Mouse (Mus musculus) cerebral cortex, adult 2 months (tissue): Measurements from ENCODE around the gene Cactin.

Source experiments
- WGBS: fragments of 180-500 bp; shearing (Covaris S2); methylation state at CpG from one replicate; pipeline ENCODE4 v1.1.7; 2018; 5-methylcytosine and 5-hydroxymethylcytosine counted together

Cactin gene

DNA sequence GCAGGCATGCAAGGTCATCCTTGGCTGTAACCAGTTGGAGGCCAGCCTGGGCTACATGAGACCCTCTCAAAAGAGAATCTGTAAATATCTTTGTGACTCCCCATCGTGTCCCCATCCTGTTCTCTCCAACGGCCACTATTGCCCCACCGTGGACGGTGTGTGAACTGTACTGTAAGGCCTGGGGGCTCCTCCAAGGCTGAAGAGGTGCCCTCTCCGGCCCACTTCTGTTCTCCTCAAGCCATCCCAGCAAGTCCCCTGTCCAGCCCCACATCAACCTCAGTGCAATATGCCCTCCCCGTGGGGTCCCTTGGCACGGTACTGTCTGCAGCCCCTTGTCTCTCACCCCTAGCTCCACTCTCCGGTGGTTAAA lies 1.6 kb upstream of the Cactin start:
- WGBS = 17% methylated on average over 8 of the region's 8 CpGs

- under 1% methylated on average over 38 of the region's 38 CpGs for WGBS
Measured at GRCm38 (mm10) chr10:81319741-81320549, 958 bp upstream of the Cactin start.

GRCm38 (mm10) chr10:81321436-81321835 lies 533 bp downstream of the Cactin start:
- WGBS = 2% methylated on average over 20 of the region's 20 CpGs

- 91% methylated on average over 27 of the region's 27 CpGs for WGBS
Measured at GRCm38 (mm10) chr10:81322444-81322843, 1.5 kb downstream of the Cactin start.

DNA sequence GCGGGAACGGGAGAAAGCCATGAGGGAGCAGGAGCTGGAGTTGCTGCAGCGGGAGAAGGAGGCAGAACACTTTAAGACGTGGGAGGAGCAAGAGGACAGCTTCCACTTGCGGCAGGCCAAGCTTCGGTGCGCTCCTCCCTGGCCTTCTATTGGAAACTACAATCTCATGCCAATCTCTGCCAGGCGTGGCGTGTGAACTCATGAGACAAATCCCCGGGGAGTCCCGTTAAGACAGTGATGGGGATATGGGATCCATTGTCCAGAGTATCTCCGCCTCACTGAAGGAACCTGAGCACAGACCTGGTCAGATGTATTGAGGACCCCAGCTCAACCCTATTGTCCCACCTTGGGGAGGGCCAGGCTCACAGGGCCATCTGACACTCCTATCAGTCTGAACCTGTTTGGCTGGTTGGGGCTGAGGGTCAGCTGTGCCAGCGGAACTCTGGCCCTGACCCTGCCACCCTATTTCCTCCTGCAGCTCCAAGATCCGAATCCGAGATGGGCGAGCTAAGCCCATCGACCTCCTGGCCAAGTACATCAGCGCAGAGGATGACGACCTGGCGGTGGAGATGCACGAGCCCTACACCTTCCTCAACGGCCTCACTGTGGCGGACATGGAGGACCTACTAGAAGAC lies 2.4 kb downstream of the Cactin start:
- WGBS = 91% methylated on average over 23 of the region's 23 CpGs

DNA sequence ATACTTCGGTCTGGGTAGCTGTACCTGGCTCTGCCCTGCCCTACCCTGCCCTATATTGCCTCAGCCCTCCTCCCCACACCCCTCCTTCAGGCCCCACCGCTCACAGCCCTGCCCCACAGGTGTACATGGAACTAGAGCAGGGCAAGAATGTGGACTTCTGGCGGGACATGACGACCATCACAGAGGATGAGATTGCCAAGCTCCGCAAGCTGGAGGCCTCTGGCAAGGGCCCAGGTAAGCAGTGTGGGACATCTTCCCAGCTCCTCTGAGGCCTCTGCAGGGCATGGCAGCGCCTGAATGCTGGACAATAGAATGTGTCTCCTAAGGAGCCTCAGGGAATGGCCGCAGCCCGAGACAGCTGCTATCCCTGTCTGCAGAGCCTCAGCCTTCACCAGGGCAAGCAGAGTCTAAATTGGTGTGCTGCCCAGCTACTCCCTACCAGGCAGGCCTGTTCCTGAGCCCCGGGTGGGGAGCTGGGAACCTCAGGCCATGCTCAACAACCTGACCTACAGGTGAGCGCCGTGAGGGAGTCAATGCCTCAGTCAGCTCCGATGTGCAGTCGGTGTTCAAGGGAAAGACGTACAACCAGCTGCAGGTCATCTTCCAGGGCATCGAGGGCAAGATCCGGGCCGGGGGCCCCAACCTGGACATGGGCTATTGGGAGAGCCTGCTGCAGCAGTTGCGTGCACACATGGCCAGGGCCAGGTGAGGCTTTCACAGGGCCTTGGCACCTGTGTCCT lies 3.1 kb downstream of the Cactin start:
- 94% methylated on average over 18 of the region's 18 CpGs for WGBS

- WGBS = 95% methylated on average over 21 of the region's 21 CpGs
Measured at GRCm38 (mm10) chr10:81325176-81325575, 4.3 kb downstream of the Cactin start.

DNA sequence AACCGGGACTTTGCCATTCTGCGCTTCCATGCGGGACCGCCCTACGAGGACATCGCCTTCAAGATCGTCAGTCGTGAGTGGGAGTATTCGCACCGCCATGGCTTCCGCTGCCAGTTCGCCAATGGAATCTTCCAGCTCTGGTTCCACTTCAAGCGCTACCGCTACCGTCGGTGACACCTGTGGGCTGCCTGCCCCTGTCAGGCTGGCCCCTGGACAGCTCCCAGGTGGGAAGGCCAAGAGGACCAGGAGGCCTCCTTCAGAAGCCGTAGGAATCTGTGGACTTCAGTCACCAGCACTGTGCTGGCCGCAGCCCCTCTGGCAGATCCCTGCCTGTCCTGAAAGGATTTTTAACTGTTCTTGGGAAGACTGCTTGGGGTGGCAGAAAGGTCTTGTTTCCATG lies 4.9 kb downstream of the Cactin start:
- 93% methylated on average over 18 of the region's 18 CpGs for WGBS

DNA sequence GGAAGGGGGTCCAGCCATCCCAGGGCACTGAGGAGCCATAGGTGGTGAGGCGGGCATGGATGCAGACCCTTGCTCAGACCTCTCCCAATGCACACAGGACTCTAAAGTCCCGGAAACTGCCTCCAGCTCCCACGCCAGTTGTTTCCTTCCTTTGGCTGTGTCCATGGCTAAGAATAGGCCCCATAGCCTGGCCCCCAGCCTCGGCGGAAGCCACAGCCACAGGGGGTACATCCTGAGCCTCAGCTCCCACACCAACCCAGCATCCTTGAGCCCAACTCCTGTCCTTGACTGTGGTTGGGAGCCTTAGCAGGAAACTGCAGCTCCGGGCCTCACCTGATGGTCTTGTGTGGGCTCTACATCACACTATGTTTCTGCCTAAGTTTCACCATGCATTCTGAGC lies 6.0 kb downstream of the Cactin start:
- WGBS = 62% methylated on average over 6 of the region's 6 CpGs

GRCm38 (mm10) chr10:81327959-81328358 lies 7.1 kb downstream of the Cactin start:
- 72% methylated on average over 2 of the region's 2 CpGs for WGBS

DNA sequence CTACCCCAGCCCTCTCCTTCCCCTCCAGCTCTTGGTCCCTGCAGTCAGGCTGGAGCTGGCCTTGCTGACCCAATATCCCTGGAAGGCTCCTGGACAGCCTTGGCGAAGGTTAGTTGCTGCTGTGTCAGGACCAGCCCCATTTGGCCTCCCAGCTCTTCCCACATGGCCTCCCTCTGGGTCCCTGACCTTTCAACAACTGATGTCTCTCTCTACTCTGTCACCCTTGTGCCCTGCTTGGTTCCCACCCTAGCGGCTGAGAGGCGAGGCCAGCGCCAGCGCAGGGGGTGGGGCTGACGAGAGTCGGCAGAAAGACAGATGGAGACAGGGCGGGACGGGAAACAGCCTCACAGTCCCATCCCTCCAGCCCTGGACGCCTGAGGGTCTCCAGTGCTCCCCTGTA lies 7.5 kb downstream of the Cactin start, which contains the start of gene Tbxa2r:
TSS of gene Tbxa2r (plus strand) at position 346 of the 400 bp plus-strand sequence.
- 34% methylated on average over 10 of the region's 10 CpGs for WGBS

- 67% methylated on average over 10 of the region's 10 CpGs for WGBS
Measured at GRCm38 (mm10) chr10:81329194-81329975, 8.5 kb downstream of the Cactin start.

- WGBS = 68% methylated on average over 4 of the region's 4 CpGs
Measured at GRCm38 (mm10) chr10:81330007-81330406, 9.1 kb downstream of the Cactin start.

DNA sequence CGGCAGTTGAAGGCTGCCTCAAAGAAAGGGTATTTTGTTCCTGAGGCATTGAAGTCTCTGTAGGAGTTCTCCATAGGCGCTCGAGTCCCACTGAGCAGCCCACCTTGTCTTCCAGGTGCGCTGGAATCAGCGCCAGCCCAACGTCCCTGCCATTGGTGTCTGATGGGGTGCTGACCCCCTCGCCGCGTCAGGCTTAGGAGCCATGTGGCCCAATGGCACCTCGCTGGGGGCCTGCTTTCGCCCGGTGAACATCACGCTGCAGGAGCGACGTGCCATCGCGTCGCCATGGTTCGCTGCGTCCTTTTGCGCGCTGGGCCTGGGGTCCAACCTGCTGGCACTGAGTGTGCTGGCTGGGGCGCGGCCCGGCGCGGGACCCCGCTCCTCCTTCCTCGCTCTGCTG lies 11.4 kb downstream of the Cactin start:
- WGBS = 32% methylated on average over 29 of the region's 29 CpGs

DNA sequence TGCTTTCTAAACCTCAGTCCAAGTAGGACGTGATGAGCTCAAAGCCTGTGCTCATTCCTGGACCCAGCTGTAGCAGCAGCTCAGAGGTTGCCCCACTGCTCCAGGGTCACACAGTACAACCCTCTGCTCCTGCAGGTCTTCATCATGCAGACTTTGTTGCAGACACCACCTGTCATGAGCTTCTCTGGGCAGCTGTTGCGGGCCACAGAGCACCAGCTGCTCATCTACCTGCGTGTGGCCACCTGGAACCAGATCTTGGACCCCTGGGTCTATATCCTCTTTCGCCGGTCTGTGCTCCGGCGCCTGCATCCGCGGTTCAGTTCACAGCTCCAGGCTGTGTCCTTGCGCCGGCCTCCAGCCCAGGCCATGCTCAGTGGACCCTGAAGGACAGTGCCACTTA lies 13.4 kb downstream of the Cactin start:
- WGBS = 84% methylated on average over 11 of the region's 11 CpGs

GRCm38 (mm10) chr10:81335393-81336340 lies 14.8 kb downstream of the Cactin start:
- WGBS = 52% methylated on average over 19 of the region's 19 CpGs

- 97% methylated on average over 4 of the region's 4 CpGs for WGBS
Measured at GRCm38 (mm10) chr10:81336558-81336957, 15.7 kb downstream of the Cactin start.

- WGBS = 55% methylated on average over 17 of the region's 17 CpGs
Measured at GRCm38 (mm10) chr10:81340551-81341332, 19.8 kb downstream of the Cactin start.

GRCm38 (mm10) chr10:81341333-81341949 lies 20.5 kb downstream of the Cactin start:
- WGBS = 42% methylated on average over 16 of the region's 16 CpGs
